Mouse (Mus musculus) MEL (cell line): ENCODE results near the gene Slc2a2.

ENCODE experiments used
- EP300 ChIP-seq, 2 experiments: IDR thresholded peaks; 2 replicates each; pipeline ENCODE4 v1.6.1; 2011; ENCODE audit warnings: improper control_type of control experiment in 2 of 2, low read length in 2 of 2, low read depth in 1 of 2, mild to moderate bottlenecking in 1 of 2
- MAX ChIP-seq: IDR thresholded peaks from 2 replicates; pipeline ENCODE4 v1.6.1; 2011; ENCODE audit warnings: low read length, improper control_type of control experiment
- MAZ ChIP-seq: IDR thresholded peaks from 2 replicates; pipeline ENCODE4 v1.6.1; 2012; ENCODE audit warnings: low read depth, mild to moderate bottlenecking, inconsistent platforms, low read length, improper control_type of control experiment
- POLR2A ChIP-seq, 2 experiments: IDR thresholded peaks; 2 replicates each; pipeline ENCODE4 v1.6.1; 2011 to 2012; ENCODE audit warnings: low read length in 2 of 2, mild to moderate bottlenecking in 2 of 2, control low read depth in 1 of 2, improper control_type of control experiment in 1 of 2, low read depth in 1 of 2, moderate library complexity in 1 of 2; ENCODE audit not compliant: control insufficient read depth in 1 of 2, insufficient read depth in 1 of 2, poor library complexity in 1 of 2
- SMC3 ChIP-seq: IDR thresholded peaks from 2 replicates; pipeline ENCODE4 v1.6.1; 2011; ENCODE audit warnings: low read depth, low read length, improper control_type of control experiment
- USF1 ChIP-seq: IDR thresholded peaks from 2 replicates; pipeline ENCODE4 v1.6.1; 2014; ENCODE audit warnings: low read depth, mild to moderate bottlenecking, inconsistent platforms, low read length, improper control_type of control experiment, moderate library complexity

DNA sequence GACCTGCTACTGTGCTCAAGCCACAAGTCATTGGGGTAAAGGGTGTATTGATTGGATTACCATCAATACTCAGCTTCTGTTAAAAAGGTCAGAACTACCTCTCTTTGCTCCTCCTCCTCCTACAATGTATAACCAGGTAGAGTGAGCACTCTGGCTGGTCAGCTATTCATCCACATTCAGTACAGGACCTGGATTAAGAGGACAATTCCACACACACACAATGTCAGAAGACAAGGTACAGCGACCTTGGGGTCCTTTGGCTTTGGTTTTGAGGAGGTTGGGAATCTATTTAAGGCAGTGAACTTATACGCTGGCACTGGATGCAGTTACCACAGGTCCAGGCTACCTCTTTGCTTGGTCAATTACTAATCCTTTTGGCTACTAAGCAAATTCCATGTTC, at the start of gene Slc2a2:
- TF ChIP-seq SMC3 (no peak), MAZ (no peak), USF1 (no peak), POLR2A (IDR thresholded peaks at IDR 0.05; ENCODE audit: control insufficient read depth in 1 of 2, insufficient read depth in 1 of 2, low read depth in 1 of 2, low read length in 2 of 2, poor library complexity in 1 of 2) (no peak), EP300 (IDR thresholded peaks at IDR 0.05; ENCODE audit: low read depth in 1 of 2, low read length in 2 of 2) (no peak), MAX (no peak)
